Mouse (Mus musculus): ENCODE results near the gene Ago4. TPM values are rescaled to one million over a fixed set of nuclear protein-coding genes. Genes with fewer than 3 reads are reported as not detected.
A peak's percentile ranks its signal among the peaks of the same experiment; 100 is the strongest.

Gene Ago4
- polyA plus RNA-seq, 1 experiment from 2014 or later, result 1.4 TPM

GRCm38 (mm10) chr4:126486217-126486616 lies 47.1 kb downstream of the Ago4 start:
- Histone ChIP-seq H3K27me3 (ENCODE audit: insufficient read depth, low read length) (no peaks in the 10 kb centered on the region), H3K4me2 (ENCODE audit: low read length) (no peak overlapping the region), H3K4me1 (replicated peaks; ENCODE audit: insufficient read depth, low read length) (no peaks in the 10 kb centered on the region), H3K36me3 (ENCODE audit: insufficient read depth, low read length) (no peaks in the 10 kb centered on the region), H3K9me3 (replicated peaks; ENCODE audit: low read length) (no peaks in the 10 kb centered on the region), H3K27ac (no peak overlapping the region), H3K9ac (ENCODE audit: low read depth, low read length) (no peak overlapping the region), H3K4me3 (replicated peaks; ENCODE audit: low read depth, low read length) (no peak overlapping the region)
- DNase-seq (ENCODE audit: low spot score) (no peak), ATAC-seq (replicated peaks; ENCODE audit: low FRiP score, low read depth) (no peak)
- peak; percentile 8; the same call in 1 of the 2 replicates for TF ChIP-seq CTCF (IDR thresholded peaks at IDR 0.05; ENCODE audit: low read depth)
- WGBS, result 56% methylated on average over 1 of the region's 1 CpGs

- ATAC-seq (replicated peaks; ENCODE audit: low FRiP score, low read depth), result no peak
- no peaks in the 10 kb centered on the region for H3K4me1 ChIP-seq (replicated peaks; ENCODE audit: insufficient read depth, low read length)
- H3K36me3 ChIP-seq (ENCODE audit: insufficient read depth, low read length), result no peaks in the 10 kb centered on the region
- H3K4me2 ChIP-seq (ENCODE audit: low read length), result no peak overlapping the region
- H3K9ac ChIP-seq (ENCODE audit: low read depth, low read length), result no peak overlapping the region
- TF ChIP-seq CTCF (IDR thresholded peaks at IDR 0.05; ENCODE audit: low read depth), result no peak
- H3K4me3 ChIP-seq (replicated peaks; ENCODE audit: low read depth, low read length), result no peak overlapping the region
- 69% methylated on average over 2 of the region's 2 CpGs for WGBS
- no peaks in the 10 kb centered on the region for H3K27me3 ChIP-seq (ENCODE audit: insufficient read depth, low read length)
- no peak for DNase-seq (ENCODE audit: low spot score)
- no peaks in the 10 kb centered on the region for H3K9me3 ChIP-seq (replicated peaks; ENCODE audit: low read length)
- no peak overlapping the region for H3K27ac ChIP-seq
These were observed 48.2 kb downstream of the Ago4 start for GRCm38 (mm10) chr4:126485065-126485464.

DNA sequence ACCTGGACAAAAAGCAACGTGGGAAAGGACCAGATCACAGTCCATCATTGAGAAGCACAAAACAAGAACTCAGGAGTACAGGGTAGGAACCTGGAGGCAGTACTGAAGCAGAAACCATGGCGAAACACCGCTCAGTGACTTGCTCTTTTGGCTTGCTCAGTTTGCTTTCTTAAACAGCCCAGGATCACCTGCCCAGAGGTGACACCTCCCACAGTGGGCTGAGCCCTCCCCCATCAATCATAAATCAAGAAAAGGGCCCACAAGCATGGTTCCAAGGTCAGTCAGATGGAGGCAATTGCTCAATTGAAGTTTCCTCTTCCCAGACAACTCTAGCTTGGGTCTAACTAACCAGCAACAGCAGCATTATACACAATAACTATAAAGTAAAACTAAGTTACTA lies 49.4 kb downstream of the Ago4 start:
- ATAC-seq (replicated peaks; ENCODE audit: low FRiP score, low read depth) (no peak), DNase-seq (ENCODE audit: low spot score) (no peak)
- Histone ChIP-seq H3K9ac (ENCODE audit: low read depth, low read length) (no peak overlapping the region), H3K27me3 (ENCODE audit: insufficient read depth, low read length) (no peaks in the 10 kb centered on the region), H3K4me3 (replicated peaks; ENCODE audit: low read depth, low read length) (no peak overlapping the region), H3K27ac (no peak overlapping the region), H3K4me1 (replicated peaks; ENCODE audit: insufficient read depth, low read length) (no peaks in the 10 kb centered on the region), H3K9me3 (replicated peaks; ENCODE audit: low read length) (no peaks in the 10 kb centered on the region), H3K4me2 (ENCODE audit: low read length) (no peak overlapping the region), H3K36me3 (ENCODE audit: insufficient read depth, low read length) (no peaks in the 10 kb centered on the region)
- no peak for TF ChIP-seq CTCF (IDR thresholded peaks at IDR 0.05; ENCODE audit: low read depth)
- 80% methylated on average over 3 of the region's 3 CpGs for WGBS

DNA sequence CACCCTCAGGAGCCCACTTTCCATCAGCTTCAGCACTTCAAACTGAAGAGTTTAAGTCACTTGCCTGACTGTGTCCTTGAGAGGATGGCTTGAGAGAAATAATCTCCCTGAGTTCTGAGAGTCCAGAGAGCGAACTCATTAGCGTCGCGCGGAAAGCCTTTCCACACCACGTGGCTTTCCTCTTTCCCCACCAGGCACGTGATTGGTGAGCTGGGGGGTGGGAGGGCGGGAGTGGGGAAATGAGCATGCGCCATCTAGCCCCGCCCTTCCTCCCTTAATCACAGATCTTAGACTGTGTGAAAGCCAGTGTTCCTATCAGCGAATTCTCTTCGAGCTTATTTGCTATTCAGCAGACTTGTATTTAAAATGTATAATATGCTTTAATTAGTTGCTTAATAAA lies 50.3 kb downstream of the Ago4 start:
- no peak overlapping the region for H3K27ac ChIP-seq
- no peak overlapping the region for H3K9ac ChIP-seq (ENCODE audit: low read depth, low read length)
- no peak overlapping the region for H3K4me2 ChIP-seq (ENCODE audit: low read length)
- WGBS, result 78% methylated on average over 12 of the region's 12 CpGs
- no peak for ATAC-seq (replicated peaks; ENCODE audit: low FRiP score, low read depth)
- H3K4me3 ChIP-seq (replicated peaks; ENCODE audit: low read depth, low read length), result no peak overlapping the region
- TF ChIP-seq CTCF (IDR thresholded peaks at IDR 0.05; ENCODE audit: low read depth), result no peak
- H3K4me1 ChIP-seq (replicated peaks; ENCODE audit: insufficient read depth, low read length), result no peaks in the 10 kb centered on the region
- no peaks in the 10 kb centered on the region for H3K27me3 ChIP-seq (ENCODE audit: insufficient read depth, low read length)
- no peaks in the 10 kb centered on the region for H3K36me3 ChIP-seq (ENCODE audit: insufficient read depth, low read length)
- no peak for DNase-seq (ENCODE audit: low spot score)
- H3K9me3 ChIP-seq (replicated peaks; ENCODE audit: low read length), result no peaks in the 10 kb centered on the region

DNA sequence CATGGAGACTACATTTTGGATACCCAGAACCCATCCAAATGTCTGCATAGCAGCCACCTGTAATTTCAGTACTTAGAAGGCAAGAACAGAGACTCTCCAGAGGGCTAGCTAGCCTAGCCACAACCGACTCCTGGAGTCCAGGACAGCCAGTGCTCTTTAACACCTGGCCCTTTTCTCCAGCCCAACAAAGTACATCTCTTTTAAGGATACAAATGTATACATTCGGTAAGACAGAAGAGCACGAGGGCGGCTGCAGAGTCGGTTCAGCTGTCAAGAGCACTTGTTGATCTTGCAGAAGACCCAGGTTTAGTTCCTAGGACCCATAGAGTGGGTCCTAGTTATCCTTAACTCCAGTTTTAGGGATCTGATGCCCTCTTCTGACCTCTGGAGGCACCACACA lies 51.8 kb downstream of the Ago4 start:
- 90% methylated on average over 5 of the region's 5 CpGs for WGBS
- no peak for TF ChIP-seq CTCF (IDR thresholded peaks at IDR 0.05; ENCODE audit: low read depth)
- H3K4me2 ChIP-seq (ENCODE audit: low read length), result no peak overlapping the region
- no peak overlapping the region for H3K9ac ChIP-seq (ENCODE audit: low read depth, low read length)
- no peak overlapping the region for H3K27ac ChIP-seq
- DNase-seq (ENCODE audit: low spot score) (no peak), ATAC-seq (replicated peaks; ENCODE audit: low FRiP score, low read depth) (no peak)
- no peak overlapping the region for H3K4me3 ChIP-seq (replicated peaks; ENCODE audit: low read depth, low read length)
- H3K9me3 ChIP-seq (replicated peaks; ENCODE audit: low read length), result no peaks in the 10 kb centered on the region
- H3K36me3 ChIP-seq (ENCODE audit: insufficient read depth, low read length), result no peaks in the 10 kb centered on the region
- no peaks in the 10 kb centered on the region for H3K27me3 ChIP-seq (ENCODE audit: insufficient read depth, low read length)
- no peaks in the 10 kb centered on the region for H3K4me1 ChIP-seq (replicated peaks; ENCODE audit: insufficient read depth, low read length)

- H3K4me1 ChIP-seq (replicated peaks; ENCODE audit: insufficient read depth, low read length), result no peaks in the 10 kb centered on the region
- no peak for ATAC-seq (replicated peaks; ENCODE audit: low FRiP score, low read depth)
- no peaks in the 10 kb centered on the region for H3K9me3 ChIP-seq (replicated peaks; ENCODE audit: low read length)
- WGBS, result 43% methylated on average over 3 of the region's 3 CpGs
- no peak for DNase-seq (ENCODE audit: low spot score)
- no peaks in the 10 kb centered on the region for H3K36me3 ChIP-seq (ENCODE audit: insufficient read depth, low read length)
- TF ChIP-seq CTCF (IDR thresholded peaks at IDR 0.05; ENCODE audit: low read depth), result no peak
- no peak overlapping the region for H3K27ac ChIP-seq
- no peak overlapping the region for H3K4me2 ChIP-seq (ENCODE audit: low read length)
- H3K27me3 ChIP-seq (ENCODE audit: insufficient read depth, low read length), result no peaks in the 10 kb centered on the region
- H3K9ac ChIP-seq (ENCODE audit: low read depth, low read length), result no peak overlapping the region
- no peak overlapping the region for H3K4me3 ChIP-seq (replicated peaks; ENCODE audit: low read depth, low read length)
These were observed 53.0 kb downstream of the Ago4 start for GRCm38 (mm10) chr4:126480288-126480687.

GRCm38 (mm10) chr4:126473031-126473430 lies 60.2 kb downstream of the Ago4 start:
- WGBS, result 43% methylated on average over 5 of the region's 5 CpGs
- DNase-seq (ENCODE audit: low spot score), result peak; percentile 15

More at GRCm38 (mm10) chr4:126473031-126473430, 60.2 kb downstream of the Ago4 start:
- H3K9me3 ChIP-seq (replicated peaks; ENCODE audit: low read length), result no peaks in the 10 kb centered on the region
- no peak overlapping the region for H3K27ac ChIP-seq
- no peak overlapping the region for H3K4me3 ChIP-seq (replicated peaks; ENCODE audit: low read depth, low read length)
- H3K9ac ChIP-seq (ENCODE audit: low read depth, low read length), result no peak overlapping the region
- H3K4me1 ChIP-seq (replicated peaks; ENCODE audit: insufficient read depth, low read length), result 0 out of 2 replicates have a peak, but pooled peaks cover 4% of the 10 kb centered on the region
- no peaks in the 10 kb centered on the region for H3K36me3 ChIP-seq (ENCODE audit: insufficient read depth, low read length)
- no peak for TF ChIP-seq CTCF (IDR thresholded peaks at IDR 0.05; ENCODE audit: low read depth)
- H3K27me3 ChIP-seq (ENCODE audit: insufficient read depth, low read length), result no peaks in the 10 kb centered on the region
- ATAC-seq (replicated peaks; ENCODE audit: low FRiP score, low read depth), result no peak
- H3K4me2 ChIP-seq (ENCODE audit: low read length), result no peak overlapping the region

Data from kidney, postnatal 0 days (tissue).